Mouse (Mus musculus) C2C12 (cell line): ENCODE results near the gene Hoxa10. TPM values are rescaled to one million over a fixed set of nuclear protein-coding genes. Genes with fewer than 3 reads are reported as not detected.

Experiments
- H3K27me3 ChIP-seq: one replicate; pipeline ENCODE4 v1.6.1; 2011; ENCODE audit not compliant: control insufficient read depth, insufficient read depth, insufficient read length
- H3K36me3 ChIP-seq: one replicate; pipeline ENCODE4 v1.6.1; 2011; ENCODE audit not compliant: control insufficient read depth, insufficient read depth
- H3K4me3 ChIP-seq: one replicate; pipeline ENCODE4 v1.5.1; 2011; ENCODE audit warnings: mild to moderate bottlenecking, control low read depth; ENCODE audit not compliant: poor library complexity, insufficient read depth, severe bottlenecking
- H3K79me2 ChIP-seq: one replicate; pipeline ENCODE4 v1.6.1; 2011; ENCODE audit not compliant: control insufficient read depth, insufficient read depth
- H3K79me3 ChIP-seq: one replicate; pipeline ENCODE4 v1.6.1; 2011; ENCODE audit warnings: low read depth, control low read depth
- H3ac ChIP-seq: one replicate; pipeline ENCODE3; 2011; ENCODE audit warnings: low read depth; ENCODE audit not compliant: control insufficient read depth, insufficient read length
- CEBPB ChIP-seq: IDR thresholded peaks from one replicate; pipeline ENCODE4 v1.6.1; 2011; ENCODE audit warnings: low read depth, mild to moderate bottlenecking, control low read depth, moderate library complexity
- CTCF ChIP-seq: IDR thresholded peaks from one replicate; pipeline ENCODE4 v1.5.1; 2011; ENCODE audit not compliant: control insufficient read depth, insufficient read depth, insufficient read length
- FOSL1 ChIP-seq: IDR thresholded peaks from one replicate; pipeline ENCODE4 v1.8.0; 2011; ENCODE audit warnings: mild to moderate bottlenecking, low read length; ENCODE audit not compliant: poor library complexity, insufficient read depth, severe bottlenecking
- MAX ChIP-seq: IDR thresholded peaks from one replicate; pipeline ENCODE4 v1.6.1; 2011; ENCODE audit warnings: mild to moderate bottlenecking, control low read depth
- MYOD1 ChIP-seq: IDR thresholded peaks from one replicate; pipeline ENCODE4 v1.6.1; 2011; ENCODE audit warnings: low read depth; ENCODE audit not compliant: control insufficient read depth, insufficient read length
- MYOG ChIP-seq: IDR thresholded peaks from one replicate; pipeline ENCODE4 v1.6.1; 2011; ENCODE audit not compliant: control insufficient read depth, insufficient read length; ENCODE audit errors: extremely low read depth
- USF1 ChIP-seq: IDR thresholded peaks from one replicate; pipeline ENCODE4 v1.6.1; 2011; ENCODE audit warnings: low read depth, mild to moderate bottlenecking, control low read depth, moderate library complexity
- polyA plus RNA-seq: library from polyadenylated mRNA; unstranded; fragments of >200 nt; fragmentation: generic; extraction: Trizol; gene quantifications from one replicate; pipeline ENCODE4 v1.2.1, GENCODE M21; 2012; ENCODE audit warnings: missing spikeins

Gene Hoxa10
- polyA plus RNA-seq, 1 experiment, result 19.8 TPM

DNA sequence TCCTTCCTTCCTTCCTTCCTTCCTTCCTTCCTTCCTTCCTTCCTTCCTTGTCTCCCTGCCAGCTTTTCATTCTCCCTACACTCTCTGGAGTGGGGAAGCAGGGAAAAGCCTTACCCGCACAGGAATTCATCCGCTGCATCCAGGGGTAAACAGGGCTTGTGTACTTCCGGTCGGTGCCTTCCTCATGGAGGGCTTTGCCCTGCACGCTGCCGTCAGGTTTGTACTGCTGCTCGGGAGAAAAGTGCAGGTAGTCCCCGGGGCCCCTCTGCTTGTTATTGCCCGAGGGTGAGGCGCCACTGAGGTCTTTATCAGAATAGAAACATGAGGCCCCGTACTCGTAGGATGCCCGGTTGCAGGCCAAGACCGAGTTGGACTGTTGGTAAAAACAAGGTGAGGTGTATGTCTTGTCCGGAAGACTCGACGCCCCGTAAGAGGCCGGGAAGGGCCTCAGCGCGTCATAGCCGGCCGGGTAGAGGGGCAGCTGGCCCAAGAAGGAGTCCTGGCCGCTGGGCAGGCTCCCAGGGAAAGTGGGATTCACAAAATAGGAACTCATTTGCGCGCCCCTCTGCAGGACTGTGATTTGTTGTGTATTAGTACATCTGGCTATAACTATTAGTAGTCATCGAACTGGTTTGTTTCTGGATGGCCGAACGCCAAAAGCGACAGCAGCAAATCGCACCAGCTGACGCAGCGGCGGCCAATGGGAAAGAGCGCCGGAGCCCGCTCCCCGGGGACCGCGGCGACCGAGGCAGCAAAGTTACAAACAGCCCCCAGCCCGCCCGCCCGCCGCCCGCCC, 32.4 kb downstream of the Hoxa10 start, which contains the start of gene Hoxa6:
Gene Hoxa6, minus strand, starts transcription at position 651 of the 796 bp plus-strand sequence.
- peak within 1 kb of the TSS; percentile 11 for H3K4me3 ChIP-seq
- H3K27me3 ChIP-seq, result no peaks in the 10 kb centered on the region
- TF ChIP-seq CEBPB (no peak), USF1 (peak; percentile 27)
- peaks cover 36% of the 10 kb centered on the region for H3K36me3 ChIP-seq
- H3ac ChIP-seq, result peak within 1 kb of the TSS; percentile 28
- peaks cover 62% of the 10 kb centered on the region for H3K79me2 ChIP-seq
- peaks cover 34% of the 10 kb centered on the region for H3K79me3 ChIP-seq

GRCm38 (mm10) chr6:52207684-52207976, 33.0 kb downstream of the Hoxa10 start:
- TF ChIP-seq MYOD1, result no peak
- no peak for TF ChIP-seq MAX
- TF ChIP-seq MYOG, result no peak
- no peak for TF ChIP-seq CTCF
- no peak for TF ChIP-seq USF1
- TF ChIP-seq CEBPB, result no peak
- Histone ChIP-seq H3K4me3 (no peak overlapping the region), H3K79me3 (peaks cover 34% of the 10 kb centered on the region), H3K79me2 (peaks cover 58% of the 10 kb centered on the region), H3K27me3 (no peaks in the 10 kb centered on the region), H3ac (no peak overlapping the region), H3K36me3 (peaks cover 36% of the 10 kb centered on the region)

- TF ChIP-seq MYOD1 (no peak), USF1 (no peak), MYOG (no peak), CTCF (no peak), CEBPB (no peak), FOSL1 (no peak), MAX (no peak)
- Histone ChIP-seq H3ac (no peak overlapping the region), H3K4me3 (no peak overlapping the region), H3K79me2 (peaks cover 53% of the 10 kb centered on the region), H3K79me3 (peaks cover 31% of the 10 kb centered on the region), H3K36me3 (peaks cover 36% of the 10 kb centered on the region), H3K27me3 (no peaks in the 10 kb centered on the region)
These were observed 33.6 kb downstream of the Hoxa10 start for GRCm38 (mm10) chr6:52206882-52207683.

DNA sequence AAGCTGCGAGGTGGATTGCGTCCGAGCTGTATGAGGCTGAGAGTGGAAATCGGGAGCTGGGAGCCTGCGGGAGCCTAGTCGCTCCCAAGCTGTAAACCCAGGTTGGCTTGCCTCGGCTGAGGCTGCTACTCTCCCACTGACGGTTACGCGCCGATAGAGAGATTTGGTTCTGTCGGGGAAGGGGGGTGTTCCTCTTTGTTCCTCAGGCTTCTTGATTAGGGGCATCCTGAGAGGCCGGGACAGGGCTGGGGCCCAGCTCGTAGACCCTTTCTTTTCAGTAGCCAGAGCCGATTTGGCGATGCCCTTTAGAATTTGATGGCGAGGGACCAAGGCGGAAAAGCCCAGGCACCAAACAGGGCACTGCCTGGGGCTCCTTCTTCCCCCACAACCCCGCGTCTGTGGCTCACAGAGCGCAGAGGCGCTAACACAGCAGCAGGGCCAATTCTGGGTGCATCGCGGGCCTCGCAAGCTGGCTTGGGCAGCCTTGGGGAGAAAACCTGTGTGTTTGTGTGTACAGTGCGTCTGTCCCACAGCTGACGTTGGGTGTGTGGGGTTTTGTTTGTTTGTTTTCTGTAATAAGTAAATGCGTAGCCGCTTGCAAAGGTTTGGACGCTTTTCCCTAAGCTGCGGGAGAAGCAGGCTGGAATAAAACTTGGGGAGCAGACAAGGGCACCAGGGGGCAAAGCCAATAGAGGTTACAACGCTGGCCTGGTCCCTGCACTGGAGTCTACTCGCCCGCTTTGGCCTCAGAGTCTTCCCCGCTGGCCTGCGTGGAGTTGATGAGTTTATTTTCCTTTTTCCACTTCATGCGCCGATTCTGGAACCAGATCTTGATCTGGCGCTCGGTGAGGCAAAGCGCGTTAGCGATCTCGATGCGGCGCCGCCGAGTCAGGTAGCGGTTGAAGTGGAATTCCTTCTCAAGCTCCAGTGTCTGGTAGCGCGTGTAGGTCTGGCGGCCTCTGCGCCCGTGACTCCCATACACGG, 34.7 kb downstream of the Hoxa10 start:
- Histone ChIP-seq H3K79me3 (peaks cover 21% of the 10 kb centered on the region), H3K79me2 (peaks cover 41% of the 10 kb centered on the region), H3K27me3 (no peaks in the 10 kb centered on the region), H3K4me3 (no peak overlapping the region), H3K36me3 (peaks cover 36% of the 10 kb centered on the region), H3ac (no peak overlapping the region)
- TF ChIP-seq FOSL1 (no peak), USF1 (no peak)

DNA sequence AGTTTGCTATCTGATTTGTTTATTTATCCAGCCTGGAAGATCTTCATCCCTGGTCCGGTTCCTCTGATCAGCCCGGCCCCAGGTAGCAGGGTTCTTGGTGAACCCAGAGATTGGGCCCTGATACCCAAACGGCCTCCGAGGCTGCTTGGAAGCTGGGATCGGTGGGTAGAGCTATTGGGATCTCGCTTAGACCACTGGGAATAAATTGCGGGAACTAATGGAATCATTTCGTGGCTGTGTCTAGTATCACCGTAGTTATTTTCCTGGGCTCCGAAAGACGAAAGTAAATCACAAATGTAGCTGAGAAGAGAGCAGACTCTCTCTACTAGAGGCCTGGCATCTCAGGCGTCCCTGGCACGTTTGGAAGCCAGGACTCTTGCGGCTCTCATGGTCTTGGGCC, 35.4 kb downstream of the Hoxa10 start:
- TF ChIP-seq CTCF (no peak), MYOD1 (no peak), USF1 (no peak), FOSL1 (no peak), CEBPB (no peak), MAX (no peak), MYOG (no peak)
- no peaks in the 10 kb centered on the region for H3K27me3 ChIP-seq
- H3K79me2 ChIP-seq, result peaks cover 34% of the 10 kb centered on the region
- H3K4me3 ChIP-seq, result no peak overlapping the region
- peaks cover 41% of the 10 kb centered on the region for H3K36me3 ChIP-seq
- peaks cover 16% of the 10 kb centered on the region for H3K79me3 ChIP-seq
- no peak overlapping the region for H3ac ChIP-seq
